ENCODE assay signal across 26 mouse cellular contexts in the genomic region with DNA sequence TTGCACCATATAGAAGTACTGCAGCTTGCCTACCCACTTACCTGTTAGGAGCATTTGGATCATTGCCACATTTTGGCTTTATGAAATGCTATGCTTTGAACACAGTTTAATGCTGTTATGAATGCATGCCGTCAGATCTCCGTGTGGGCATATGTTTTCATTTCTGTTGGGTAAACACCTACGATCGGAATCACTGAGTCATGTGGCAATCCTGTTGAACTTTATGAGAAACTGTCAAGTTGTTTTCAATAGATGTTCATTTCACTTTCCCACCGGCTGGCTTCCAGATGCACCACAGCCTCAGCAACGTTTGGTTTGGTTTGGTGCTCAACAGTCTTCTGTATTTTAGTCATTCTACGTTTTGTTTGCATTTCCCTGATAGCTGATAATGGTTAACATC. TPM values are rescaled to one million over a fixed set of nuclear protein-coding genes. Genes with fewer than 3 reads are reported as not detected.
DNase-seq lines count a peak whose midpoint lies in the region; ATAC-seq lines count a peak whose summit lies in the region.
"Had no signal": no experiment of that assay in that cellular context is flagged by ENCODE, and none has a peak within 500 bp of the region (broad histone marks: within the 10 kb centered on the region; RNA-seq: fewer than 3 reads in every experiment).

No protein-coding gene starts in this region.

- H3K9ac ChIP-seq in heart, embryonic 12.5 days = no peak overlapping the region
- H3K9ac ChIP-seq: embryonic facial prominence, embryonic 12.5 days; embryonic facial prominence, embryonic 15.5 days; forebrain, postnatal 0 days; heart, embryonic 15.5 days; hindbrain, embryonic 12.5 days; hindbrain, embryonic 15.5 days had no signal

- peak; percentile 8 for DNase-seq in right cerebral cortex, adult 18-20 months
- no peak for DNase-seq in right cerebral cortex, postnatal 14 days
- peak; percentile 70 for DNase-seq in NIH3T3 (ENCODE audit: low read depth)
- DNase-seq in heart, postnatal 14 days = no peak
- DNase-seq: adrenal gland, postnatal 10 days; cerebellum, adult 18-20 months; cerebellum, adult 9-10 months; cerebellum, postnatal 25 days; forebrain, postnatal 0 days; gastrocnemius, adult 2 months; gastrocnemius, postnatal 14 days; heart, adult 11 months; heart, postnatal 10 days; kidney, adult 18-20 months had no signal

- H3K4me3 ChIP-seq in heart, embryonic 12.5 days = no peak overlapping the region
- H3K4me3 ChIP-seq: embryonic facial prominence, embryonic 12.5 days; embryonic facial prominence, embryonic 15.5 days; gastrocnemius, adult 2 months; heart, embryonic 15.5 days; hindbrain, embryonic 12.5 days; hindbrain, embryonic 15.5 days had no signal

- no peak overlapping the region for H3K4me2 ChIP-seq in heart, embryonic 12.5 days
- H3K4me2 ChIP-seq: embryonic facial prominence, embryonic 12.5 days; embryonic facial prominence, embryonic 15.5 days; heart, embryonic 11.5 days; heart, embryonic 15.5 days; hindbrain, embryonic 12.5 days; hindbrain, embryonic 15.5 days had no signal

- intact Hi-C loops in heart, postnatal 14 days (cut with DNase I) = no loop called here

- H3K36me3 ChIP-seq in heart, embryonic 12.5 days = no peaks in the 10 kb centered on the region
- H3K36me3 ChIP-seq: embryonic facial prominence, embryonic 12.5 days; embryonic facial prominence, embryonic 15.5 days; heart, embryonic 15.5 days; hindbrain, embryonic 12.5 days; hindbrain, embryonic 15.5 days had no signal

- WGBS in heart, embryonic 12.5 days = 76% methylated on average over 7 of the region's 7 CpGs

- peak; percentile 74 for ATAC-seq in inflammation-experienced regulatory T-cells, adult 6 months
- ATAC-seq in heart, embryonic 12.5 days (ENCODE audit: insufficient number of reproducible peaks, low FRiP score) = no peak
- ATAC-seq: forebrain, embryonic 14.5 days; forebrain, postnatal 0 days; intestine, embryonic 16.5 days; Patski had no signal

- H3K27ac ChIP-seq in heart, embryonic 12.5 days (ENCODE audit: poor library complexity, severe bottlenecking) = no peak overlapping the region
- H3K27ac ChIP-seq: embryonic facial prominence, embryonic 12.5 days; embryonic facial prominence, embryonic 15.5 days; gastrocnemius, adult 2 months; heart, embryonic 15.5 days; hindbrain, embryonic 12.5 days; hindbrain, embryonic 15.5 days had no signal

- peaks cover 9% of the 10 kb centered on the region for H3K4me1 ChIP-seq in heart, embryonic 12.5 days (replicated peaks)
- H3K4me1 ChIP-seq: embryonic facial prominence, embryonic 12.5 days; embryonic facial prominence, embryonic 15.5 days; heart, embryonic 15.5 days; hindbrain, embryonic 12.5 days; hindbrain, embryonic 15.5 days had no signal

- H3K27me3 ChIP-seq in heart, embryonic 12.5 days (replicated peaks) = no peaks in the 10 kb centered on the region
- H3K27me3 ChIP-seq: embryonic facial prominence, embryonic 12.5 days; embryonic facial prominence, embryonic 15.5 days; heart, embryonic 15.5 days; hindbrain, embryonic 12.5 days; hindbrain, embryonic 15.5 days had no signal

- H3K9me3 ChIP-seq in heart, embryonic 12.5 days (replicated peaks) = no peaks in the 10 kb centered on the region
- H3K9me3 ChIP-seq: embryonic facial prominence, embryonic 12.5 days; embryonic facial prominence, embryonic 15.5 days; heart, embryonic 15.5 days; hindbrain, embryonic 12.5 days; hindbrain, embryonic 15.5 days had no signal

RNA-seq across cellular contexts. Expression of a gene that starts 16.5 kb away (rescaled TPM):
- under 1 TPM in 1 of 3 experiments, not detected in 2; 0.47 TPM for polyA plus RNA-seq in inflammation-experienced regulatory T-cells, adult 6 months (2017; shearing (Covaris generic))
- polyA plus RNA-seq in heart, embryonic 12.5 days (2016; fragmentation: Nextera tagmentation; extraction: Ambion mirVana) = 3.8 and 7.8 TPM in 2 replicates
- 1 to 10 TPM; 2.7 to 3.1 TPM for total RNA-seq in heart, postnatal 14 days (2021)

RNA-seq across cellular contexts. Expression of a gene that starts 32.0 kb away (rescaled TPM):
- 100 to 1,000 TPM; 207 to 275 (median 255) TPM for polyA plus RNA-seq in inflammation-experienced regulatory T-cells, adult 6 months (2017; shearing (Covaris generic))
- polyA plus RNA-seq in heart, embryonic 12.5 days (2016; fragmentation: Nextera tagmentation; extraction: Ambion mirVana) = 204 and 207 TPM in 2 replicates
- 10 to 100 TPM; 89.0 to 96.3 TPM for total RNA-seq in heart, postnatal 14 days (2021)

RNA-seq across cellular contexts. Expression of a gene that starts 32.0 kb away (rescaled TPM):
- 10 to 100 TPM in 1 of 3 experiments, 1 to 10 TPM in 2; 2.7 to 11.1 (median 6.1) TPM for polyA plus RNA-seq in inflammation-experienced regulatory T-cells, adult 6 months (2017; shearing (Covaris generic))
- polyA plus RNA-seq in heart, embryonic 12.5 days (2016; fragmentation: Nextera tagmentation; extraction: Ambion mirVana) = 9.0 and 9.5 TPM in 2 replicates
- 1 to 10 TPM; 3.1 to 3.2 TPM for total RNA-seq in heart, postnatal 14 days (2021)
- total RNA-seq: common myeloid progenitor, adult 5-6 weeks had no signal

RNA-seq across cellular contexts. Expression of a gene that starts 33.9 kb away (rescaled TPM):
- polyA plus RNA-seq in inflammation-experienced regulatory T-cells, adult 6 months (2017; shearing (Covaris generic)) = 100 to 1,000 TPM; 133 to 147 (median 134) TPM
- 125 and 126 TPM in 2 replicates for polyA plus RNA-seq in heart, embryonic 12.5 days (2016; fragmentation: Nextera tagmentation; extraction: Ambion mirVana)
- total RNA-seq in heart, postnatal 14 days (2021) = 10 to 100 TPM; 34.7 to 38.4 TPM

RNA-seq across cellular contexts. Expression of a gene that starts 42.0 kb away (rescaled TPM):
- polyA plus RNA-seq in inflammation-experienced regulatory T-cells, adult 6 months (2017; shearing (Covaris generic)) = under 1 TPM in 1 of 3 experiments, not detected in 2; 0.39 TPM
- polyA plus RNA-seq in heart, embryonic 12.5 days (2016; fragmentation: Nextera tagmentation; extraction: Ambion mirVana) = 17.6 and 19.6 TPM in 2 replicates
- total RNA-seq in heart, postnatal 14 days (2021) = 10 to 100 TPM; 26.1 to 32.5 TPM
- polyA plus RNA-seq: Patski had no signal

Comparison
In these comparisons a context has a peak if more than half of its experiments do, and no peak if none do; other contexts are left out.
1. DNase-seq: peak in right cerebral cortex, adult 18-20 months (single experiment) and NIH3T3 (single experiment); none in right cerebral cortex, postnatal 14 days (single experiment) and heart, postnatal 14 days (0 of 2).